Mouse (Mus musculus): ENCODE results near the gene Zranb3.
"Not testable (repeated sequence)": the region's sequence is repeated elsewhere in the genome, so short reads cannot be mapped to it uniquely, and the experiment has no call there.

Gene Zranb3

DNA sequence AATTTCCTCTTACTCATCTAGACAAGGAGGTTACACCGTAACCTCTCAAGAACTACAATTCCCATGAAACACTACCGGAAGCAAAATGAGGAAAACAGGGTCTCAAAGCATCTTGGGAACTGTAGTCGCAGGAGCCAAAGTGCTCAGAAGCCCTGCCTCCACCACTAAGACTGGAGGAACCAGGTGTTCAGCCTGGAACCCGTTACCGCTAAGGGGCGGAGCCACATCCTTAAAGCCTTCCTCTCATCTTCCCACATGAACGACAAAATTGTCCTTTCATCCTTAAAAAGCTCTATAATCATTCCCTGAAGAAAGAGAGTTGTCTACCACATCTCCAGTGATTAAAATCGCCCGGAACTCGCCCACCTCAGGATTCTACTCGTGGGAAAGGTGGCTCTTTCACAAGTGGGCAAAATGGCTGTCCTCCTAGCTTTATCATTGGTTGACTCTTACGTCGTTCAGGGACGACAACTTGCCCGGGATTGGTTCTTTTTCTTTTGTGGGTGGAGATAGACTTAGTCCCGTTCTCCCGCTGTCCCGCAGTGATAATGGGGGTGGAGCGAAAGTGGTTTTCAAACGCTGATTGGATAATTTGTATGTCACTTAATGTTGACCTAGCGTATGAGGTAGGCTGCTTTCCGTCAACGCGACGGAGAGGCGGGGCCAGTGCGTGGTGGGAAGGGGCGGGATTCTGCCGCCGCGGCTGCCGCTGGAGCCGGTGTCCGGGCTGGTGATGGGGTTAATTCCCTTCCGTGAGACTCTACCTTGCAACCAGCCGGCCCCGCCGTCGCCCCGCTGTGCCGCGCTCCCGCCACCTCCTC, at the start of gene Zranb3, which contains the start of gene R3hdm1:
Zranb3 (minus strand) TSS at position 407 of the 821 bp plus-strand sequence.
R3hdm1 (plus strand) TSS at position 661 of the 821 bp plus-strand sequence.
- DNase-seq = peak; percentile 100

DNA sequence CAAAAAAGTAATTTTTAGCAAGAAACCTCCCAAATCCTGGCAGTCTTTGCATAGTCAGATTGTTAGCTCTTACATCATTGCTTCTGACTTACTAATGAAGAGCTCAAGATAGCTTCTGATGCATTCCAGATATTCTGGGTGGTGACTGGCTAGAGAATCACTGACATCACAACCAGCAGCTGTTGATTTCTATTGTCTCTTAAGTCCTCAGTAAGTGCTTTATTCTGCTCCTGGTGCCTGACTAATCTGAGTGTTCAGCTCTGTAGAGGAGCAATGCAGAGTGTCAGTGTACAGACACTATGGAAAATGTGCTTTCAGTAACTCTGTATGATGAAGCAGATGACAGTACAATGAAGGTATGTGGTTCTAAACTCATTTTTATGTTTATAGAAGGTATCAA, 38.9 kb upstream of the Zranb3 start:
- peak; percentile 49 for DNase-seq

DNA sequence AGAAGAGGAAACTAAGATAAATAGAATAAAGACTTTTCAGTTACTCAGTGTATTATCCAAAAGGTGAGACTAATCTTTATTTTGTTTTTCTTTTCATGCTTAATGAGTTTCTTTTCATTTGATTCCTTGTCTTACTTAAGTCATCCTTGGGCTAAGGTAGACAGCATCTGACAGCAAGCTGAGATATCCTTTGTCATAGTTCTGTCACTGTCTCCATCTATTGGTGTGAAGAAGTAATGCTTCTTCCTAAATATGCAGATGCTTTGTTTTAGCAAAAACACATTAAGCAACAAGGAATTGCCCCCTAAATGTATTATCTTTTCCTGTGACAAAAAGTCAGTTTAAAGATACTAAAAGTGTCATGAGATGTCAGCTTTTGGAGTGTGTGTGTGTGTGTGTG, 38.2 kb upstream of the Zranb3 start:
- no peak for DNase-seq

DNA sequence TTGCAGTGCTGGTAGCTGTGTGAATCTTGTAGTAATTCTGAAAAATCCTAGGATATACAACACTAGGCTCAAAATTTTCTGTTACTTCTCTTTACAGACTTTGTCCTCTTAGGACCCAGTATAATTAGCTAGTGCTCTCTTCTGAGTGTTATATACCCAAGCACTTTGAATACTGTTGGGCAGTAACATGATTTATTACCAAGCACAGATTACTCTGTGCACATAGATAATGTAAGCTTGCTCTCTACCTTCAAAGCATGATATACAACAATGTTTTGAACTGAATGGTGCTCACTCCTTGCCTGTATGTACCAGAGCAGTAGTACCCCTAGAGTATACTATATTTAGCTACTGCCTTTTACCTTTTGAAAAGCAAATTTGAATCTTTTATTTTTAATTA, 33.4 kb upstream of the Zranb3 start:
- not testable (repeated sequence) for DNase-seq

DNA sequence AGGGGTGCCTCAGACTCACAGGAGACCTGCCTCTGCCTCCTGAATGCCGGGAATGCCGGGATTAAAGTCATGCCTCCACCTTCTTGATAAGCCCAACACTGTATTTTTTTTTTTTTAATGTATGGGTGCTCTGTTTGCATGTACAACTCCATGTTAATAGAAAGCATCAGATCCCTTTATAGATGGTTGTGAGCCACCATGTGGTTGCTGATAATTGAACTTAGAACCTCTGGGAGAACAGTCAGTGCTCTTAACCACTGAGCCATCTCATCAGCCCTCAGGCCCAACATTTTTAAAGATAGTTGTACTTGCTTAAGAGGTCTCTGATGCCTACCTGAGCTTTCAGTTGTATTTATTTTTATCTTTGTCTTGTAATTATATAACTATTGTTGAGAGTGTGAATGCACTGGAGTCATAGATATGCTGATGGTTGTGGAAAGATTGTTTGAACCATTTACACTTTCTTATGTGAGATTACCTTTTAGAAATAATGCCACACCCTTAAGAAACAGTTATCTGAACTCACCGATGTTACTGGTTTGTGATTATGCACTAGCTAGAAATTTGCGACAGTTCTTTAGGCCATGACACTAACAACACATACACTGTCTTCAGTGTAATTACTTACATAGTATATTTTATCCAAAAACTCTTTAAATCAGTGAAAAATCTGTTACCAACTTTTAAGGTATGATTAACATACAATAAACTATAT, 18.2 kb upstream of the Zranb3 start:
- DNase-seq = no peak

DNA sequence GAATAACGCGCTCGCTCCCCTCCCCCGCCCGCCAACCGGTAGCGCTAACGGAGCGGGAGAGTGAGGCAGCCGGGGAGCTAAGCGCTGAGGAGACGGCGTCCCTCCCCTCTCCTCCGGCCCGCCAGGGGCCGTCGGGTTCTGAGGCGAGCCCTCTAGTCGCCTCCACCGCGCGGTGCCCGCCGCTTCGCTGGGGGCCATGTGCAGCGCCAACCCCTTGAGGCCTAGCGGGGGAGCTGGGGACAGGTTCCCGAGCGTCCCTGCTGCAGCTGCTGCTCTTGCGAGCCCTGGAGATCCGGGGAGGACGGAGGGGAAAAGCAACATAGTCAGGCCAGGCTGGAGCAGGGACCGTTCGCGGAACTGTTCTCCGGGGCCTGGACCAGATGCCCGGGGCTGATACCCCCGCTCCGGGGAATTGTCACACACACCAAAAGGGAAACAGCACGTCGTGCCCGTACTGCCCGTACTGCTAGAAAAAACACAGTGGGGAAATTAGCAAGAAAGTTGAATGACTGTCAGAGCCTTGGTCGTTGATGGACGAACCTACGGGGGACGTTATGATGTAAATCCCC, 757 bp upstream of the Zranb3 start:
- DNase-seq = no peak

DNA sequence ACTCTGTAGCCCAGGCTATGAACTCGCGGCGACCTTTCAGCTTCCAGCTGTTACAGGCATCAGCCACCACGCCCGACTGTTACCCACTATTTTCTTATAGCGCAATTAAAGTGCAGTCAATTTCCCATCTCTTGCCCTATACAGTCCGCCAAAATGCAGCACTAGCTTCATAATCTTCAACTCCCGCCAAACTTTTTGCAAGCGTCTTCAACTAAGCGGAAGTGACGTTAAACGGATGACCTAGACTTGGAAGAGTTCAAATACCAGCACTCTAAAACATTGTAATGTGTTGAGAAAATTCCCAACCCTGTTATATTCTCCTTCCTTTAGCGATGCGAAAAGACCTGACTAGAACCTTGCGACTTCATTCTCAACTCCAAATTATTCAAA, 601 bp downstream of the Zranb3 start:
- peak; percentile 76 for DNase-seq

DNA sequence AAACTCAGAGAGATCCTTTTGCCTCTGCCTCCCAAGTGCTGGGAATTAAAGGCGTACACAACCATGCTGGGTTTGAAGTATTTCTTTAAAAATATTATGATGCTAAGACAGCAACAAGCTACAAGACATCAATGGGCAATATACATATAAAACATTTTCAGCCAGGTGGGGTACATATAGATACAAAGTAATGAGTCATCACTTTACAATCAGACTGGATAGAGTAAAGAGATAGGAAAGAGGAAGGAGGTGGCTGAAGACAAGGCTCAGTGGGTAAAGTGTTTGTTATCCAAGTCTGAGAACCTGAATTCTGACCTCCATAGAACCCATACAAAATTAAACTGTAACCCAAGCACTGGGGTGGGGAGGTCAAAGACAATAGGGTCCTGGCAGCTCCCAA, 4.5 kb downstream of the Zranb3 start:
- DNase-seq = no peak

DNA sequence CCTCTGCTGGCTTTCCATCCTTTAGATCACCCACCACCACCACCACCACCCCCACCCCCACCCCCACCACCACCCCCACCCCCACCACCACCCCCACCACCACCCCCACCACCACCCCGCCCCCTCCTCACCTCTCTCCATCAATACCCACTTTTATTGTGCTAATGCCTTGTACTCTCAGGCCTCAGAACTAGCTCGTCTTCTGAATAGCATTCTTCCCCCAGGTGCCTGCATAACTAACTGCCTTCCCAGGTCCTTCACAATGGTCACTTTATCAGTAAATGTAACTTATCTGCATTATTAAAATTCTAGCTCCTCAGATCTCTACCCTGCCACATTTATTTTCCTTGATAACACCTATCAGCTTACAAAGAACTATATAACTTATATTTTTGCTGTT, 8.2 kb downstream of the Zranb3 start:
- DNase-seq = no peak

DNA sequence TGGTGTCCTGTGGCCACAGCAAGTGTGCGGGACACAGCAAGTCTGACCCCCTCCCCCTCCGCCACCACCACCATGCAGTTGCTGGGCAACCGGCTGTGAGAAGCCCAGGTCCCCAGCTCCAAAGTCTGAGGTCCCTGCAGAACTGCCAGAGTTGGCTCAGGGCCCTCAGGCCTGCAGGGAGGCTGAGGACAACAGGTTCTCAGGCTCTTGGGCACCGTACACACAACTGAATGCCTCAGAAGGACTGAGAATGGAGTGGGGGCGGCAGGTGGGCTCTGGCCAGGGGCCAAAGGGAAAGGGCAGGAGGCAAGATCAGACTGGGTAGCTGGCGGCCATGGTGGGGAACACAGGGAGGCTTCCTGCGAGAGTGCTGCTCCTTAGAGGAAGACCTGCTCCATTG, 20.0 kb downstream of the Zranb3 start:
- DNase-seq = no peak

DNA sequence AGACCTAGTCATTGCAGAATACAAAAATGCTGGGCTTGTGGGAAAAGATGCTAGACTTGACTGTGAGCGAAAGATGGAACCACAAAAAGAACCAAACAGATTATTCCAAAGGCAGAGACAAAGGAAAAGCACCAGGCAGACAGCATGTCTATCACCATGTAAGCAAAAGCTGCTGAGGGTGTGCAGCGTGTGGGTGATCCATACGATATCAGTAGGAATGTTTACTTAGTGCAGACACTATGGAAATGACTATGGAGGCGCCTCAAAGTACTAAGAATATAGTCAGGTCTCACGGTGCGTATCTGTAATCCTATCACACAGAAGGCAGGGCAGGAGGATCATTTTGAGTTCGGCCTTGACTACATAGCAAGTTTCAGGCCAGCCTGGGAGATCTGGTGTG, 21.0 kb downstream of the Zranb3 start:
- no peak for DNase-seq

DNA sequence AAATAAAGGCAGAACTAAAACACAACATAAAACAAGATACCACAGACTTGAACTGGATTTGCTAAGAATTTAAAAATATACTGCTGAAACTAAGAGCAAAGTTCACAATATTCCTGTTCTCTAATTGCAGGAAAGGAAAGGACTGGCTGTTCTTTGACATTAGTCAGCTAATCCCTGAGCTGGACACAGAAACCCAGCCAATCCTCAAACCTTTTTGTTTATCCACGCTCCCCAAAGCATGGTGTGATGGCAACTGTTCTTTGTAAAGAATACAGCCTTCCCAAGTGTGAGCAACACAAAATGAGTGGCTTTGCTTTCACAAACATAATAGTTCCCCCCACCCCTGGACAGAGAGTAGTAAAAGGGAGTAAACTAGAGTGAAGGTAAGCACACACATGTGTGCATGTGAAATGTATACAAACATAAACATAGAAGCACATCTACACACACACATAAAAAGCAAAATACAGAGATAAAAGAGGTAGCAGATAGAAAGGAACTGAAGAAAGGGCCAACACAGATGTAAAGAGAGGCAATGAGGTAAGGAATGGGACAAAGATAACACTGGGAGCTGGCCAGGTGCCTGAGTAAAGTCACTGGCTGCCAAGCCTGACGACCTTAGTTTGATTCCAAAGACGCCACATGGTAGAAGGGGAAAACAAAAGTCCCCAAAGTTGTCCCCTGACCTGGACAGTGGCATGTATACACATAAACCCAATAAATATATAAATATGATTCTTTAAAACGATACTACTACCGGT, 21.7 kb downstream of the Zranb3 start:
- DNase-seq = no peak

DNA sequence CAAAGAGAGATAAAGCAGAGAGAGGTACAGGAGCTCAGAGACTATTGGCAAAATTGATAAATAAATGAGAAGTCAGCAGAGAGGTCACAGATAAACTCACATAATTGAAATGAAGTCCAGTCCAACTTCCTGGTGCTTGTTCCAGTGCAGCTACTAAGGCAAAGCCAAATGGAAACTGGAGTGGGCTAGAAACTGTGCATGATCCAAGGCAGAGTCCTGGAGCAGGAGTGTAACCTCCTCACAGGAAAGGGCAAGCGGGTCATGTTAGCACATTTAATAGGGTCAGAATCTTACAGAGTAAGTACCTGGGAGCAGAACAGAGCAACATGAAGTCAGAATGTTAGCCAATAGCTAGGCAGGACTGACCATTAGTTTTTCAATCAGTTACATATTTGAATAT, 24.2 kb downstream of the Zranb3 start:
- DNase-seq = no peak

DNA sequence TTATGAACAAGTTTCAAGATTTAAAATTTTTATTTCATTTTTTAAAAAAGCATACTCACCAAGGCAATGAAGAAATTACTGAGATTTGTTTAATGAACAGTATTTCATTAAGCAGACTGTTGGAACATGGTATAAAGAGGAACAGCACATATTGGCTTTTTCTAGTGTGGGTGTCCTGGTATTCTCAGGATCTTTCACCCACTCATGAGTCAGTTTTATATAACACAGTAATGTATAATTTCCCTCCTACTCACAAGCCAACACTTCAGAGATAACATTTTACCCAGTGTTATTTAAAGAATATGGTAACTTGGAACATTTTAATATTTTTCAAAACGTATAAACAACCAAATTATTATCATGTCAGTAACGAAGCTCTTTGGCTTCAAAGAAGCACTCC, 25.1 kb downstream of the Zranb3 start:
- peak; percentile 35 for DNase-seq

DNA sequence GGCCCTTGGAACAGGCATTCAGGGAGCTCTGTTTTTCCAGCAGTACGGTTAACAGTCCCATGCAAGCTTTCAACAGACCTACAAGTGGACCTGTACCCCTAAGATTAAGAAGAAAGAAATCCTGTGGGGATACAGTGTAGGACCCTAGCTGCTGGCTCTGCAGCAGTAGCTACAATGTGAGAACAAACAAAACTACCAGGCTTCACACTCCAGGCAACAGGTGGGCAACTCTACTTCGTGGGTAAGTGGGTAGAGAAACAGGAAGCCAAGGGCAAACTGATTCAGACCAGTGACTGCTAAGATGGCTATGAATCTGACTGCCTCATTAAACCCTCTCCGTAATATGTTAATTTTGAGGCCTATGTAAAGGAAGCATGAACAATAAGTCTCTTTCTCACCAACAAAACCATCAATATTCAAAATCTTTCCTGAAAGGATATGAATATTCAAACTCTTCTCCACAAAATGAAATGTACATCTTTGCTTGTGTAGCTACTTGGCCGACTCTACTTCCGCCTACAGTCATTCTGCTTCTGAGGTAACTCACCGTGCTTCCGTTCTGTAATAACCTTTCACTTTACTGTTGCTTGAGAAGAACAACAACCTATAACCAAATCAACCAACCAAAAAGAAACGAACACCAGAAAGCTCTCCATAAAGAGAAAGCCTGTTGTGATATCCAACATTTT, 25.9 kb downstream of the Zranb3 start:
- DNase-seq = no peak

DNA sequence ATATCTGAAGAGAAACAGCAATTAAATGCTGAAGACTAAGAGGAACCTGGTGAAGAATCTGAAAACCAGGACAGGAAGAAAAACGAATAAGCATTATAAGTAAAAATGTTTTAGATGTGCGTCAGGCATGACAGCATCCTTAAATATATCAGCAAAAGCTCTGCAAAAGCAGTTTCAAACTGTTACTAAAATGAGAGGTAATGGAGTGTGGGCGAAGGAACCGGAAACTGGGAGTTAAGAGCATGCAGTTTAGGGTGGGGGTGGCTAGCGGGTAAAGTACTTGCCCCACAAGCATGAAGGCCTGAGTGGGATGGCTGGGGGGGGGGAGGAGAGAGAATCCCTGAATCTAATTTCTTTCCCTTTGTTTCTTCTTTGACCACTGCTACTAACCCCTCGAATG, 29.8 kb downstream of the Zranb3 start:
- no peak for DNase-seq

DNA sequence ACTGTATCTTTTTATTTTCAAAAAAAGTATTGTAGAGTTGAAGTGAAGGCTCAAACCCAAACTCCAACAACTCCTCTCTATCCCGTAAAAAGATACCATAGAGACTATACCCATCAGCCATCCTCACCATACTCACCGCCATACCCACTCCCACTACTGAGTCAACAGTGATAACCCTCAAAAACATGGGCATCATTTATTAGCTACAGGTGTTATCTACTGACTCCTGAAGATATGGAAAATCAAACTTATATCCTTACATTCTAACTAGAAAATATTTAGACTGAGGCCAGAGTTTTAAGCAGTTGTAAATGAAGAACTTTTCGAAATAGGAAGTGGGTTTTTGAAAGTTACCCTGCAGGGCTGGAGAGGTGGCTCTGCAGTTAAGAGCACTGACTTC, 32.8 kb downstream of the Zranb3 start:
- DNase-seq = no peak

DNA sequence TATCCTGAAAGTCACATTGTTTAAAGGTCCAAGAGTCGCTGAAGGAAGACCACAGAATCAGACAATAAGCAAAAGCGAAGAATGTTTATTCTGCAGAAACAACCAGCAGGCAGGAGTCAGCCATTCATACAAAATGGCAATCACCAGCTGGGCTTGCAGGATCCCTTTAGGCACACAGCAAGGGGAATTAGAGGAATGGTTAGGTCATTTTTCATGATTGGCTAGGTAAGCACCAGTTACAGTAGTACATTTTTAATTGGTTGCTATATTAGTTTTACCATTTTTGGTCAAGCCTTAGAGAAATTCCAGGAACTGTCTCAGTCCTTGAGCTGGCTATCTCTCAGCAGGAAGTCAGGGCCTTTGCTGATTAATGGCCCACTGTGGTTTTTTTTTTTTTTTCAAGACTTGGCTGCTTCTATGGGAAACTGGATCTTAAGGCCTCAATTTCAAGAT, 33.9 kb downstream of the Zranb3 start:
- no peak for DNase-seq

DNA sequence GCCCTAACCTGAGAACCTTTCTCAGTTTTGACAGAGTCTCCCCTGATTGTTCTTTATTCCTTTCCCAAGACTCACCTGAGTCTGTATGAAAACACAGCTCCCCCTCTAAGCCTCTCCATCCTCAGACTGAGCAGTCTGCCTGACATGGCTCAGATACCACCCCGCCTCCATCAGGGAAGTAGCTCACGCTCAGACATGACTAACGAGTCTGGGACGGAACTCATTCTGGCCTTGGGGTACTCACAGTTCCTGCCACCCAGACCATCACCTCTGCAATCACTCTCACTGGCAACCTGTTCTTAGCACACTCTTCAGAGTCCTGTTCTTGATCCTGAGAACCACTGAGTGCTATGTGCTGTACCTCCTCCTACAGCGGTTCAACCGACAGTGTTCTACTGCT, 38.1 kb downstream of the Zranb3 start:
- DNase-seq = no peak

DNA sequence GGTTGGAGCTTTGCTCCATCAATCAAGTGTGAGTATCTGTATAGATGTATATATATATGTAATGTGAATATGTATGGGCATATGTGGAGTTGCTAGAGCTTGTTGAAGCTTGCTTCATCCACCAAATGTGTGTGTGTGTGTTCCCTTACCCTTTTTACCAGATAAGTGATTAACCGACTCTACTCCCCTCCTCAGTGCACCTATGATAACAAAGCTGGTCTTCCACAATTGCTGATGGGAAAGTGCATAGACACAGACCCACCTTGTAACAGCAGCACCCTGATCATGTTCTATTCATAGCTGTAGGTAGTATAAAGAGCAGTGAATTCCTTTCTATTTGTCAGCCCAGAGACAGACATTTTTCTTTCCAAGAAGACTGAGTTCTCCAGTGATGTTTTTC, 40.7 kb downstream of the Zranb3 start:
- no peak for DNase-seq

DNA sequence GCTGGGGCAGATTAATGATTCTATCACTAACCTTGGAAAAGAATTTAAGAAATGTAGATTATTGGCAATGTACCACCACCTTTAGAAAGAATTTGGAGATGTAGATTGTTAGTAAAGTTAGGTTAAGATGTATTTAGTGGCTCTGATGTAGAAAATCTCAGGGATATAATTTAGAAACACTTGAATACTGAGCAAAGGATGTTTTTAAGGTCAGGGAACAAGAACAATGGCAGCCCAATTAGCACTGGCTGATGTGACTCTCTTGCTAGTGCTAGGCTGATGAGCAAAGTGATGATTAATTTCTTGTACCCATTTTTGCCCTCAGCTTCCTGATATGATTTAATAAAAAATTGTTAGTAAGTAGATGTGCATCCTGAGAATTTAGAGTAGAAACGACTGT, 41.4 kb downstream of the Zranb3 start:
- DNase-seq = no peak

DNA sequence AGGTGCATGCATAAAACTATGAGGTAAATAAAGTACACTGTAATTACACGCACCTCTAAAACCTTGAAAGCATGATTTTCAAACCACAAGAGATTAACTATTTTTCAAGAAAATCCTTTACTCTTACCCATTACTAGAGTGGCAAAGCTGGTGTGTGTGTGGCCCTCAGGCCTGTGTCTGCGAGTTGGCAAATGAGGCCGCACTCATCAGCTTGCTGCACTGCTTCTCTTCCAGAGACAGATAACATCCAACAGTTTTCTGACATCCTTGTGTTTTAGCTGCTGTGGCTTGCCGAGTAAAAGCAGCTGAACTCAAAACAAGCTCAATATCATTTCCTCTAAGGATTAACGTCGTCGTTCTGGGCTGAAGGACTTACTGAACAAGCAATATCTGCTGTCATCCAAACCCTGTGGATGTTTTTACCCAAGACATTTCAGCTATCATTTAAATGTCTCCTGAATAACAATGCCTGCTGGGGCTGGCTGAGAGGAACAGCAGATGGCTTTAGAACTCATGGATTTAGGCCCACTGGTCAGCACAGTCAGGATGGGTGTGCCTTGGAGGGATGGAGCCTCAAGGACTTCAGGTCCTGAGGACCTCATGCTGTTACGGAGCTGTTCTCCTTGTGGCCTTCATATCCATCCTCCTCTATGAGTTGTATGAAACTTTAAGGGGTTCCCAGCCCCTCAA, 42.0 kb downstream of the Zranb3 start:
- no peak for DNase-seq

All from layer of hippocampus, adult 9-11 months (tissue).